Mouse (Mus musculus) erythroblast, embryonic 14.5 days (primary cell): ENCODE data around the gene Kansl3.

Experiments used
- GATA1 ChIP-seq: IDR thresholded peaks from 2 replicates; pipeline ENCODE4 v1.6.1; 2012; ENCODE audit warnings: low read length, inconsistent platforms, mixed read lengths
- TAL1 ChIP-seq: IDR thresholded peaks from 3 replicates; pipeline ENCODE4 v1.6.1; 2012; ENCODE audit warnings: low read length, inconsistent platforms, mixed read lengths

DNA sequence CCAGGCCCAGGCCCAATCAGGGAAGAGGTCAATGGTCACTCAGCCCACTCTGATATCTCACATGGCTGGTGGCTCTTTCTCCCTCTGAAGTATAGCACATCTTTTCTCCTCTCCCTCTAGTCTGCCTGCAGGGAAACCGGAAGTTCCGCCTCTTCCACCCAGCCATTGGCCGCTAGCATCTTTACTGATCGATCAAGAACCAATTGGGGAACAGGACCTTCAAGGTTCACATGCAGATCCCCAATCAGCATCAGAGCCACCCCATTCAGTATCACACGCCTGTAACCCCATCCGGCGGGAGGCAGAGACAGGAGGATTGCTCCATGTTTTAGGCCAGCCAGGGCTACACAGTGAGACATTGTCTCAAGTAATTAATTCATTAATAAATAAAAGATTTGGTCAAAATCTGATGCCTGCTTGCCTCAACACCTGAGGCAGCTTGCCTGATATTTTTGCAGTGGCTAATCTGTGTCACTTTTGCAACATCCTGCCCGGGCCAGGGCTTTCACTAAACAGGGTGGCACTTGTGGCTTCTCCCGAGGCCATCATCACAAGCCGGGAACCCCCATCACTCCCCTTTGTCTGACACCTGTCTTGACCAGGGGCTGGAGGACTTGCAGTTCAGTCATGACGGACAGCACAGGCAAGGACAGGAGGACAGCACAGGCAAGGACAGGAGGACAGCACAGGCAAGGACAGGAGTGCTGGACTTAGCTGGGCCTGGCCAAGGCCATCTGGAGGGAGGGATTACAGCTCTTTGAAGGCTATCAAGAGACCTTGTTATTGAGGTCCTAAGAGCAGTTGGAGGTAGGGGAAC is 53.8 kb downstream of the Kansl3 start:
- TF ChIP-seq GATA1, result no peak
- TF ChIP-seq TAL1, result no peak
